Mouse (Mus musculus): ENCODE results near the gene Vps29. TPM values are rescaled to one million over a fixed set of nuclear protein-coding genes. Genes with fewer than 3 reads are reported as not detected.

Vps29 gene
- polyA plus RNA-seq, 1 experiment: 19.5 TPM

DNA sequence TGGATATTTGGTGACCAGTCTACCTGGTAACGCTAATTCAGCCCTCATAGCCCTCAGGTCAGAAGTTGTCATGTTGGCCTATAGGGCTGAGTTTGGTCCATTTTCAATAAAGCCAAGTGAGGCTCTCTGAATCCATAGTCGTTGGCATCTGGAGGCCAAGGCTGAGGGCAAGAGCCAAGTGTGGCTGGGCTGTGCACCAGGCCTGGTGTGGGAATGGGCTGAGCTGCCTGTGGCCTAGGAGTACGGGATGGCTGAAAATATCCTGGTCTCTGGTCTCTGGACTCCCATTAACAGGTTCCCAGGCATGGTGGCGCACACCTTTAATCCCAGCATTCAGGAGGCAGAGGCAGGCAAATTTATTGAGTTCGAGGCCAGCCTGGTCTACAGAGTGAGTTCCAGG is 35.8 kb downstream of the Vps29 start:
- Histone ChIP-seq H3K27me3 (ENCODE audit: control insufficient read depth, insufficient read depth, low read length) (no peaks in the 10 kb centered on the region), H3K36me3 (ENCODE audit: control insufficient read depth, insufficient read depth, low read length) (no peaks in the 10 kb centered on the region), H3K4me1 (ENCODE audit: control insufficient read depth, insufficient read depth, insufficient read length) (no peaks in the 10 kb centered on the region; the same call in 1 of the 2 replicates), H3K27ac (ENCODE audit: insufficient read depth, low read length) (no peak overlapping the region), H3K4me3 (ENCODE audit: extremely low read depth, insufficient read depth, insufficient read length) (no peak overlapping the region)
- DNase-seq (ENCODE audit: low read depth in 1 of 2, low spot score in 2 of 2): no peak
- TF ChIP-seq CTCF (IDR thresholded peaks at IDR 0.05; ENCODE audit: extremely low read depth, insufficient read depth, insufficient read length, insufficient replicate concordance): no peak
- TF ChIP-seq POLR2A (IDR thresholded peaks at IDR 0.05; ENCODE audit: low read depth, low read length): no peak
- WGBS: 94% methylated on average over 5 of the region's 5 CpGs

DNA sequence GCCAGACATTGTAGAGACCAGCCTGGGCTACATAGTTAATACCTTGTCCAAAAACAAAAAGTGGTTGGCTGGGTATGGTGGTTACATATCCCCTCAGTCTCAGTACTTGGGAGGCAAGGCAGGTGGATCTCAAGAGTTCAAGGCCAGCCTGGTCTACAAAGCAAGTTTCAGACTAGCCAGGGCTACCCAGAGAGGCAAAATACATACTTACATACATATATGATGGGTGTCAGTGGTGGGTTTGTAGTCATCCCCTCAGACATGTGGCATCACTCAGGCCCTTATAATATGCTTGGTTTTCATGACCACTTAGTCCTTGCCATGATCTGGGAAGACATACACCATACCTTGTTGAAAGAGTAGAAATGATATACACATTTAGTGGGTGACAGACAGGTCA is 36.5 kb downstream of the Vps29 start:
- no peak for DNase-seq (ENCODE audit: low read depth in 1 of 2, low spot score in 2 of 2)

DNA sequence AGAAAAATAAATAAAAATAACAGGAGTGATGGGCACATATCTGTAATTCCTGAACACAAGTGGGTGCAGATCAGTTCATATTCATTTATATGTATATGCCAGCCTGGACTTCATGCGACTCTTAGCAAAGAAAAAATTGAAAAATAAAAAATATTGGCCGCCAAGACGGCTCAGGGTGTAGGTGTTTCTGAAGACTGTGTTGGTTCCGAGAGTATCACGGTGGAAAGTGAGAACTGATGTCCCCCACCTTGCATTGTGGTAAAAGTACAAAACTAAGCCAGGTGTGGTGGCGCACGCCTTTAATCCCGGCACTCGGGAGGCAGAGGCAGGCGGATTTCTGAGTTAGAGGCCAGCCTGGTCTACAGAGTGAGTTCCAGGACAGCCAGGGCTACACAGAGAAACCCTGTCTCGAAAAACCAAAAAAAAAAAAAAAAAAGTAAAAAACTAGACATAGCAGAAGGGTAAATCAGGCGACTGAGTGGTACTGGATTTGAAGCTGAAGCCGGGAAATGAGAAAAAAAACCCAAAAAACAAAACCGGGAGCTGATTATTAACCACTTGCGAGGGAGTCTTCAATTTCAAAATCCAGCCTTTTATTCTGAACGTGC is 37.1 kb downstream of the Vps29 start:
- no peak for DNase-seq (ENCODE audit: low read depth in 1 of 2, low spot score in 2 of 2)
- no peaks in the 10 kb centered on the region for H3K36me3 ChIP-seq (ENCODE audit: control insufficient read depth, insufficient read depth, low read length)
- no peak overlapping the region for H3K4me3 ChIP-seq (ENCODE audit: extremely low read depth, insufficient read depth, insufficient read length)
- H3K27me3 ChIP-seq (ENCODE audit: control insufficient read depth, insufficient read depth, low read length): no peaks in the 10 kb centered on the region
- no peak overlapping the region for H3K27ac ChIP-seq (ENCODE audit: insufficient read depth, low read length)
- no peaks in the 10 kb centered on the region; the same call in 1 of the 2 replicates for H3K4me1 ChIP-seq (ENCODE audit: control insufficient read depth, insufficient read depth, insufficient read length)
- 50% methylated on average over 15 of the region's 16 CpGs for WGBS
- TF ChIP-seq CTCF (IDR thresholded peaks at IDR 0.05; ENCODE audit: extremely low read depth, insufficient read depth, insufficient read length, insufficient replicate concordance) (no peak), POLR2A (IDR thresholded peaks at IDR 0.05; ENCODE audit: low read depth, low read length) (no peak)

More for the DNA sequence above, 36.5 kb downstream of the Vps29 start:
- Histone ChIP-seq H3K27me3 (ENCODE audit: control insufficient read depth, insufficient read depth, low read length) (no peaks in the 10 kb centered on the region), H3K27ac (ENCODE audit: insufficient read depth, low read length) (no peak overlapping the region), H3K4me3 (ENCODE audit: extremely low read depth, insufficient read depth, insufficient read length) (no peak overlapping the region), H3K36me3 (ENCODE audit: control insufficient read depth, insufficient read depth, low read length) (no peaks in the 10 kb centered on the region), H3K4me1 (ENCODE audit: control insufficient read depth, insufficient read depth, insufficient read length) (no peaks in the 10 kb centered on the region; the same call in 1 of the 2 replicates)
- TF ChIP-seq POLR2A (IDR thresholded peaks at IDR 0.05; ENCODE audit: low read depth, low read length) (no peak), CTCF (IDR thresholded peaks at IDR 0.05; ENCODE audit: extremely low read depth, insufficient read depth, insufficient read length, insufficient replicate concordance) (no peak)

DNA sequence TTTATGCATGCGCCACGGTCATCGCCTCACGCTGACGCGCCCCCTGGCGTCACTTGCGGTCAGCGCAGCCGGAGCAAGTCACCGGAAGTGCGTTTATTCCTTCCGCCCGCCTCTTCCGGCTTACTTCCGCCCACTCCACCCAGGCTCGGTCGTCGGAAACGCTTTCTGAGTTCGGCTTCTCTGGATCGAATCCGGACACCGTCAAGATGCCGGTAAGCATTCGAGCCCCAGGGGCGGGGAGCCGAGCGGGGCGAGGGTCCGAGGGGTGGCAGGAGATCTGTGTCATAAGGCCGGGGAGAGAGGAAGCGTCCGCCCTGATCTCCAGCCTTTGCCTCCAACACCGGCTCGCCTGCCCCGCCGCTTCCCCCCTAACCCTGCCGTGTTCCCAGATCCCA is 37.6 kb downstream of the Vps29 start, which contains the start of gene Arpc3:
Gene Arpc3, plus strand, starts transcription at position 93 of the 395 bp plus-strand sequence.
- peaks cover 2% of the 10 kb centered on the region; the same call in 1 of the 2 replicates for H3K36me3 ChIP-seq (ENCODE audit: control insufficient read depth, insufficient read depth, low read length)
- peak within 1 kb of the TSS; percentile 92 for H3K27ac ChIP-seq (ENCODE audit: insufficient read depth, low read length)
- H3K27me3 ChIP-seq (ENCODE audit: control insufficient read depth, insufficient read depth, low read length): no peaks in the 10 kb centered on the region
- WGBS: under 1% methylated on average over 39 of the region's 39 CpGs
- TF ChIP-seq POLR2A (IDR thresholded peaks at IDR 0.05; ENCODE audit: low read depth, low read length): peak; percentile 64
- peak; percentile 94 for TF ChIP-seq CTCF (IDR thresholded peaks at IDR 0.05; ENCODE audit: extremely low read depth, insufficient read depth, insufficient read length, insufficient replicate concordance)
- peaks cover 4% of the 10 kb centered on the region for H3K4me1 ChIP-seq (ENCODE audit: control insufficient read depth, insufficient read depth, insufficient read length)
- H3K4me3 ChIP-seq (ENCODE audit: extremely low read depth, insufficient read depth, insufficient read length): peak within 1 kb of the TSS; percentile 81
- peak; percentile 86 to 88 for DNase-seq (ENCODE audit: low read depth in 1 of 2, low spot score in 2 of 2)

DNA sequence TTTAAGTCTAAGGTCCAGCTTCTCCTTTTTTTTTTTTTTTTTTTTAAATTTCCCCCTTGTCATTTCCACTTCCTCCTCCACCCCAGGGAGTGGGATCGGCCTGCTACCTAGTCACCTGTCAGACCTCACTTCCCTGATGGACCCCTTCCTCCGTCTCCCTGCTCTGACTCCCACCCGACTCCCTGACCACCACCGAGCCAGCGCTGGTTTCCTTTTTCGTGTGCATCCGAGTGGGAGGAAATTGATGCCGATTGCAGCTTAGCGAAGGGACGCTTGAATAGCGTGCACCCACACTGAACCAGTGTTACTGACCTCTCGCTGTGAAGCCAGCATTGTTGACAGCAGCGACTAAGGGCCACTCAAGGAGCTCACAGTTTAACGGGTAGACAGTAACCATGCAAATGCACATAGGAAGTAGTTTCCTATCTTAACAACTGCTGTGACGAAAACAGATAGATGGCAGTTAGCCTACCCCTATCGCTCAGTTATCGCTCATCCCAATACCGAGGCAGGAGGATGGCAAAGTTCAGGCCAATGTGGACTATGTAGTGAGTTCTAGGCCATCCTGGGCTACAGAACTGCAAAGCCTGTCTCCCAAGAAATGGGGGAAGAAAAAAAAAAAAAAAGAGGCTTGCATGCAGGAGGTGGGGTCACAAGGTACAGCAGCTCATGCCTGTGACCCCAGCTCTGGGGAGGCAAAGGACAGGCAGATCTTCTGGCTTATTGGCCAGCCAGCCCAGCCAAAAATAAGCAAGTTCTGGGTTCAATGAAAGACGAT is 38.2 kb downstream of the Vps29 start:
- Histone ChIP-seq H3K4me3 (ENCODE audit: extremely low read depth, insufficient read depth, insufficient read length) (peak overlapping the region; percentile 81), H3K4me1 (ENCODE audit: control insufficient read depth, insufficient read depth, insufficient read length) (peaks cover 10% of the 10 kb centered on the region), H3K27me3 (ENCODE audit: control insufficient read depth, insufficient read depth, low read length) (no peaks in the 10 kb centered on the region), H3K36me3 (ENCODE audit: control insufficient read depth, insufficient read depth, low read length) (peaks cover 6% of the 10 kb centered on the region), H3K27ac (ENCODE audit: insufficient read depth, low read length) (peak overlapping the region; percentile 92)
- TF ChIP-seq POLR2A (IDR thresholded peaks at IDR 0.05; ENCODE audit: low read depth, low read length) (no peak), CTCF (IDR thresholded peaks at IDR 0.05; ENCODE audit: extremely low read depth, insufficient read depth, insufficient read length, insufficient replicate concordance) (no peak)
- WGBS: 2% methylated on average over 19 of the region's 19 CpGs
- peak; percentile 17 to 22 for DNase-seq (ENCODE audit: low read depth in 1 of 2, low spot score in 2 of 2)

DNA sequence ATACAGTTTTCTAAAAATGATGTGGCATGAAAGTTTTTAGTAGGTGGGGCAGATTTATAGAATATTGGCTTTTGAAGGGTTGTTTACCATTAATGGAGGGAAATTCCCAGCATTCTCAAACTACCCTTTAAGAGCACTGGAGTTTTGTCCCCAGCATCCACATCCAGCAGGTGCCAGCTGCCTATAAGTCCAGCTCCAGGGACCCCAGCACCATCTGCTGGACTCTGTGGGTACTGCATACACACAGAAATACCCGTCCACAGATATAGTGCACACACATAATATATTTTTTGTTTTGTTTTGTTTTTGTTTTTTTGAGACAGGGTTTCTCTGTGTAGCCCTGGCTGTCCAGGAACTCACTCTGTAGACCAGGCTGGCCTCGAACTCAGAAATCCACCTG is 39.7 kb downstream of the Vps29 start:
- peak; percentile 61 to 75 for DNase-seq (ENCODE audit: low read depth in 1 of 2, low spot score in 2 of 2)
- Histone ChIP-seq H3K4me1 (ENCODE audit: control insufficient read depth, insufficient read depth, insufficient read length) (peaks cover 13% of the 10 kb centered on the region), H3K27me3 (ENCODE audit: control insufficient read depth, insufficient read depth, low read length) (no peaks in the 10 kb centered on the region), H3K36me3 (ENCODE audit: control insufficient read depth, insufficient read depth, low read length) (peaks cover 7% of the 10 kb centered on the region), H3K4me3 (ENCODE audit: extremely low read depth, insufficient read depth, insufficient read length) (no peak overlapping the region), H3K27ac (ENCODE audit: insufficient read depth, low read length) (no peak overlapping the region)
- TF ChIP-seq CTCF (IDR thresholded peaks at IDR 0.05; ENCODE audit: extremely low read depth, insufficient read depth, insufficient read length, insufficient replicate concordance): peak; percentile 65; the same call in 1 of the 2 replicates
- no peak for TF ChIP-seq POLR2A (IDR thresholded peaks at IDR 0.05; ENCODE audit: low read depth, low read length)
- 47% methylated on average over 2 of the region's 2 CpGs for WGBS
